Mouse (Mus musculus) spleen, postnatal 36 days (tissue): ENCODE measurements around the gene Defb26.
A peak's percentile ranks its signal among the peaks of the same experiment; 100 is the strongest.

Experiments used
- DNase-seq, 2 experiments: peaks; one replicate each; pipeline ENCODE4 v3.0.0; 2022; ENCODE audit warnings: low spot score in 2 of 2, mixed read lengths in 1 of 2

Defb26 gene

DNA sequence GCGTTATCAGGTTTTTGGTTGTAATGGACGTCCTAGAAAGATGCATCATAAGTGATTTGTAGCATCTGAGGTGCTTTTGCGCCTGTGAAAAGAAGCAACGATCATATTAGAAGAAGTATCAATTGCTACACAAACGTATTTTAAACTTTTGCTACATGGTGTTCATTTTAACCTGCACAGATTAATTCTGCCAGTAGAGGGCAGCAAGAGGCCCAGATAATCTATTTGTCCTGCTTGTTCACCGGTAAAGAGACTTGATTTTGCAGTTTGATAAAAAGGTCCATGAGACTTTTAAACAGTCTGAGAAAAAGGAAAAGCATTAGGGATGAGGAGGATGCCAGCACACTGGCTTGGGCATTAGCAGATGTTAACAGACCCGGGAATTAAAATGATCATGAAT, 40.5 kb downstream of the Defb26 start:
- peak in 1 of 2 experiments; percentile 6 for DNase-seq

DNA sequence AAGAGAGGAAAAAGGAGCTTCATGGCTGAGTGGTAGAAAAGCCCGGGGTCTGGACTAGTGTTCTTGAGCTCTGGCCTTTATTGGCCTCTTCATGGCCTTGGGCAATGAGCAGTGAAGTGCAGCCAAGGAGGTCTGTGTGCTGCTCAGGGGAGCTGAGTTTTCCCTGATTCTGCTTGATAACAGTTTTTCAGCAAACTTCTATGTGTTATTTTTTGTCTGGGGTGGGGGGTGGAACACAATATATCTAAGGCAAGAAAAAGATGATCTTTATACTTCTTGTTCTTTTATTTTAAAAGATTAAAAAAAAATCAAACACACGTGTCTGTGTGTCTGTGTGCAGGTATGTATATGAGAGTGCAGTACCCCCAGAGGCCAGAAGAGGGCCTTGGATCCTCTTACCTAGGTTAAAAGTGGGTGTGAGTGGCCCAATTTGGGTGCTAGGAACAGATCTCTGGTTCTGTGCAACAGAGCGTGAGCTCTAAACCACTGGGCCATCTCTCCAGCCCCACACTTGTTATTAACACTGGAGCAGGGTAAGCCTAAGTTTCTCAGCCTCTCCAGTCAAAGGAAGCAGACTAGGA, 46.8 kb downstream of the Defb26 start, which contains the start of gene Defb23:
Defb23 (minus strand) TSS at position 51 of the 581 bp plus-strand sequence.
- no peak for DNase-seq

DNA sequence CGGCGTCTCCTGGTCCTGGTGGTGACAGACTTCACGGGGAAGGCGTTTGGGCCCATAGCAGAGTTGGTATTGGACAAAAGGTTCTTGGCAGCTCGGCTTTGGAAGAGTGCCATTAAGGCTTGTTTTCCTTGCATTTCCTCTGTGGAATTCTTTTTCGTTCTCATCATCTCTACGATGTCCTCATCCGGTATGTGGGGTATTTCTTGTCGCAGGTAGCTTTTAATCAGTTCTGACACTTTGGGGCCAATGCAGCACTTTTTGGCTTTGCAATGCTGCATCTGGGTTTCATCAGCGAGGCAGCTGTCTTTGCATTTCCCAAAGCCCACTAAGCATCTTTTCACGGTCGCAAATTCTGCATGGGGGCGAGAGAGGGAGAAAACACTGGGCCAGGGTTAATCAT, 52.3 kb downstream of the Defb26 start:
- DNase-seq, result no peak
